Mouse (Mus musculus) erythroblast, embryonic 14.5 days (primary cell): ENCODE data around the gene Uba6.

Source experiments
- GATA1 ChIP-seq: IDR thresholded peaks from 2 replicates; pipeline ENCODE4 v1.6.1; 2012; ENCODE audit warnings: low read length, inconsistent platforms, mixed read lengths
- TAL1 ChIP-seq: IDR thresholded peaks from 3 replicates; pipeline ENCODE4 v1.6.1; 2012; ENCODE audit warnings: low read length, inconsistent platforms, mixed read lengths

DNA sequence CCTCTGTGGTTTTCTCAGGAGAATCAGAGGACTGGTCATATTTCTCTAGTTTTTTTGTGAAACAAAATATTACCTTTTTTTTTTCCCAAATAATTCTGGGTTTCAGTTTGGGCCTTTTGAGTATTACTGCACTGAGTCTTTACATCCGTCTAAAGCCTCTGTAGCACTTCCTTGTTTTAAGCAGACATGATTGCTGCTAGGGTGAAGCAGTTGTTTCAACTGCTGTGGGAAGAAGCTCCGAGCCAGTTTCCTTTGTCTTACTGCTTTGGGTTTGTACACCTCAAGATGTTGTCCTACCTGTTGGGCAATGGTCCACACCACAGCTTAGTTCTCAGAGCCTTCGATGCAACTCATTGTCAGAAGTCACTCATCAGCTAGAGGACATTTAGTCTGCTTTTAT is 72.0 kb downstream of the Uba6 start:
- TF ChIP-seq GATA1 (no peak), TAL1 (no peak)
